Mouse (Mus musculus) G1E (cell line): Measurements from ENCODE around the gene Chst3. TPM values are rescaled to one million over a fixed set of nuclear protein-coding genes. Genes with fewer than 3 reads are reported as not detected.
"Not testable (repeated sequence)": the region's sequence is repeated elsewhere in the genome, so short reads cannot be mapped to it uniquely, and the experiment has no call there.

ENCODE experiments used
- ATAC-seq: 2 replicates; pipeline ENCODE4 v1.8.0; 2016; ENCODE audit warnings: mild to moderate bottlenecking; ENCODE audit not compliant: insufficient number of reproducible peaks, poor library complexity, low FRiP score, severe bottlenecking; ENCODE audit errors: extremely low read depth
- DNase-seq: peaks from one replicate; pipeline ENCODE4 v3.0.0; 2012; ENCODE audit warnings: low spot score
- H3K27me3 ChIP-seq: 2 replicates; pipeline ENCODE4 v1.6.1; 2012; ENCODE audit warnings: mild to moderate bottlenecking, low read length, inconsistent platforms; ENCODE audit not compliant: insufficient read depth
- H3K36me3 ChIP-seq: replicated peaks from 2 replicates; pipeline ENCODE3; 2012; ENCODE audit warnings: mild to moderate bottlenecking, inconsistent platforms
- H3K4me1 ChIP-seq: 2 replicates; pipeline ENCODE4 v1.6.1; 2012; ENCODE audit warnings: low read depth, low read length, inconsistent platforms, mixed read lengths; ENCODE audit not compliant: insufficient read depth
- H3K4me3 ChIP-seq: 2 replicates; pipeline ENCODE4 v1.5.1; 2012; ENCODE audit warnings: low read depth, mild to moderate bottlenecking, inconsistent platforms, low read length, moderate library complexity, mixed read lengths
- H3K9me3 ChIP-seq: replicated peaks from 2 replicates; pipeline ENCODE4 v1.6.1; 2012; ENCODE audit warnings: inconsistent platforms
- CTCF ChIP-seq: IDR thresholded peaks from 2 replicates; pipeline ENCODE4 v1.5.1; 2012; ENCODE audit warnings: low read depth, low read length, inconsistent platforms, mixed read lengths
- GATA1 ChIP-seq: IDR thresholded peaks from 2 replicates; pipeline ENCODE4 v1.6.1; 2012; ENCODE audit warnings: borderline replicate concordance, low read length, inconsistent platforms, mixed read lengths
- GATA2 ChIP-seq: IDR thresholded peaks from 2 replicates; pipeline ENCODE4 v1.6.1; 2012; ENCODE audit warnings: low read depth, low read length, inconsistent platforms, borderline replicate concordance
- POLR2AphosphoS5 ChIP-seq: IDR thresholded peaks from 2 replicates; pipeline ENCODE4 v1.6.1; 2012; ENCODE audit warnings: low read depth, low read length, inconsistent platforms; ENCODE audit not compliant: insufficient replicate concordance
- TAL1 ChIP-seq: conservative IDR thresholded peaks from 2 replicates; pipeline ENCODE4 v1.6.1; 2012; ENCODE audit warnings: low read depth, low read length, inconsistent platforms, mixed read lengths
- polyA plus RNA-seq: library from polyadenylated mRNA; stranded (reverse); fragments of >175 nt; gene quantifications from 2 replicates; pipeline ENCODE4 v1.2.3, GENCODE M21; 2012
- total RNA-seq, 2 experiments: library from RNA; stranded (forward) in 1 of 2; stranded (reverse) in 1 of 2; fragments of 200-1000 nt in 1 of 2; fragments of >200 nt in 1 of 2; fragmentation: Nextera tagmentation in 1 of 2; gene quantifications; 2 replicates each; pipeline ENCODE4 v1.2.3; 2014 to 2017

Gene Chst3
- total and polyA plus RNA-seq, 3 experiments = 0.11 TPM; not detected in 2

DNA sequence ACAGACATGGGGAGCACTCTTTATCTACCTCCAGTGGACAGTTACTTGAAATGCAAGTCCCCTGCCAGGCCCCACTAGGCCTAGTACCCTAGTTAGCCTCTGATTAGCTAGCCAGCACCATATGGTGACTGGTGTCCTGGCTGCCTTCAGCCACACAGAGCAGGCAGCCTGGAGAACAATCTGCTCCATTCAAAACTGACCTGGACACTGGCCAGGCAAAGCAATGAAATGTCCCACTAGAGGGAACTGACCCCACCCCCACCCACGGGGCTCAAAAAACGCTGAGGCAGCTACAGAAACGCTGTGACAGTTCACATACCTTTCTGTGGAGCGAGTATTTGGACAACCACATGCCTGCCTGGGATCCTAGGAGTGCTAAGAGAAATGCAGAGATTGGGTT is 24.0 kb downstream of the Chst3 start:
- Histone ChIP-seq H3K27me3 (no peaks in the 10 kb centered on the region), H3K9me3 (no peaks in the 10 kb centered on the region), H3K36me3 (no peaks in the 10 kb centered on the region), H3K4me3 (no peak overlapping the region), H3K4me1 (no peaks in the 10 kb centered on the region)
- no peak for TF ChIP-seq TAL1
- no peak for TF ChIP-seq GATA1
- no peak for TF ChIP-seq CTCF
- no peak for TF ChIP-seq GATA2
- TF ChIP-seq POLR2AphosphoS5 = no peak
- no peak for DNase-seq
- ATAC-seq = no peak

- no peak overlapping the region for H3K4me3 ChIP-seq
- DNase-seq = no peak
- no peak for ATAC-seq
- no peaks in the 10 kb centered on the region for H3K27me3 ChIP-seq
- no peaks in the 10 kb centered on the region for H3K36me3 ChIP-seq
- TF ChIP-seq GATA2 (no peak), POLR2AphosphoS5 (no peak), GATA1 (no peak), CTCF (no peak), TAL1 (no peak)
- no peaks in the 10 kb centered on the region for H3K9me3 ChIP-seq
- H3K4me1 ChIP-seq = no peaks in the 10 kb centered on the region
Measured at GRCm38 (mm10) chr10:60193532-60194423, 25.3 kb downstream of the Chst3 start.

DNA sequence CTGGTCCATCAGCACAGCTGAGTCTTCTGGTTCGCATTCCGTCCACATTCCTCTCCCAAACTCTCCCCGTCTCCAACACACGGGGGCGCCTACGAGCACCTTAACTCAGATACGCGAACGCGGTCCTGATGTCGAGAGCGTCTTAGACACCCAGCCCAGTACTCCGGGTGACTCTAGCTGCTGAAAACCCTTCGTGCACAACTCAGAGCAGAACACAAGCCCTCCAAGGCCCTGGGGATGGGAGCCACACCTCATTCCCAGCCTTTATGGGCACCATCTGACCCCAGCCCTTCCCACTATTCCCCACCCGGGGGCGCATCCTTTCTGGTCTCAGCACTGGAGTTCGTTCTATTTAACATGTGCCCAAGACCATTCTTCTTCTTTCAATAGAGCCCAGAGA is 27.3 kb downstream of the Chst3 start:
- Histone ChIP-seq H3K9me3 (no peaks in the 10 kb centered on the region), H3K36me3 (no peaks in the 10 kb centered on the region), H3K4me1 (no peaks in the 10 kb centered on the region), H3K27me3 (no peaks in the 10 kb centered on the region), H3K4me3 (no peak overlapping the region)
- TF ChIP-seq GATA1 (no peak), CTCF (no peak), TAL1 (no peak), GATA2 (no peak), POLR2AphosphoS5 (no peak)
- no peak for ATAC-seq
- DNase-seq = no peak

- no peak for DNase-seq
- ATAC-seq = no peak
- TF ChIP-seq TAL1 (no peak), CTCF (no peak), GATA2 (no peak), POLR2AphosphoS5 (no peak), GATA1 (no peak)
- Histone ChIP-seq H3K9me3 (no peaks in the 10 kb centered on the region), H3K4me3 (no peak overlapping the region), H3K27me3 (no peaks in the 10 kb centered on the region), H3K4me1 (no peaks in the 10 kb centered on the region), H3K36me3 (no peaks in the 10 kb centered on the region)
Measured at GRCm38 (mm10) chr10:60189534-60190186, 29.4 kb downstream of the Chst3 start.

DNA sequence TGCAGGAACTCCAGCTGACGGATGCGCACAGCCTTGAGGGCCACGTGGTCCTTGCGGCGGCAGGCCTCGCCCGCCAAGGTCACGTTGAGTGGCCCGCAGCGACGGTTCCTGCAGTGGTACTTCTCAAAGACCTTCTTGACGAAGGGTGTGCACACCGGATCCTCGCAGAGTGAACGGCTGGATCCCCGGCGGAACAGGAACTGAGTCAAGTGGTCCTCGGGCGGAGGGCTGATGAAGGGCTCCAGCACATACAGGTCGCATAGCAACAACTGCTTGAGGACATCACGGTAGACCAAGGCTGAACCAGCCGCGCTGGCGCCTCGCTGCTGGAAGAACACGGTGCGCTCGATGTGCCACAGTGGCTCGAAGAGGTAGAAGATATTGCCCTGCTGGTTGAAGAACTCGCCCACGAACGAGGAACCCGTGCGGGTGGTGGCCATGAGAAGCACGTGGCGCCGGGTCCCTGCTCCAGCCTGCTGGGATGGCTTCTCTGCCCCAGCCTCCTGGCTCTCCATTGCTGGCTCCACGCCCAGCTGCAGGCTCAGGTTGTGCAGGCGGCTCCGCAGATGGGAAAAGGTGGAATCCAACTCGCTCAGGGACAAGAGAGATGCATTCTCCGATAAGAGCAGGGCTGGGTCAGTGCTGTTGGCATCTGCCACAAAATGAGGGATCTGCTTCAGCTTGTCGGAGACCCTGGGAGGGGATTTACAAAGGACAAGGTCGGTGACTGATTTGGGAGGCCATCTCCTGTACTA is 32.7 kb downstream of the Chst3 start:
- H3K36me3 ChIP-seq = no peaks in the 10 kb centered on the region
- TF ChIP-seq POLR2AphosphoS5 = no peak
- TF ChIP-seq GATA2 = no peak
- no peak for TF ChIP-seq GATA1
- no peak for TF ChIP-seq TAL1
- TF ChIP-seq CTCF = no peak
- H3K27me3 ChIP-seq = no peaks in the 10 kb centered on the region
- DNase-seq = no peak
- ATAC-seq = no peak
- H3K9me3 ChIP-seq = no peaks in the 10 kb centered on the region
- H3K4me3 ChIP-seq = no peak overlapping the region
- no peaks in the 10 kb centered on the region for H3K4me1 ChIP-seq

DNA sequence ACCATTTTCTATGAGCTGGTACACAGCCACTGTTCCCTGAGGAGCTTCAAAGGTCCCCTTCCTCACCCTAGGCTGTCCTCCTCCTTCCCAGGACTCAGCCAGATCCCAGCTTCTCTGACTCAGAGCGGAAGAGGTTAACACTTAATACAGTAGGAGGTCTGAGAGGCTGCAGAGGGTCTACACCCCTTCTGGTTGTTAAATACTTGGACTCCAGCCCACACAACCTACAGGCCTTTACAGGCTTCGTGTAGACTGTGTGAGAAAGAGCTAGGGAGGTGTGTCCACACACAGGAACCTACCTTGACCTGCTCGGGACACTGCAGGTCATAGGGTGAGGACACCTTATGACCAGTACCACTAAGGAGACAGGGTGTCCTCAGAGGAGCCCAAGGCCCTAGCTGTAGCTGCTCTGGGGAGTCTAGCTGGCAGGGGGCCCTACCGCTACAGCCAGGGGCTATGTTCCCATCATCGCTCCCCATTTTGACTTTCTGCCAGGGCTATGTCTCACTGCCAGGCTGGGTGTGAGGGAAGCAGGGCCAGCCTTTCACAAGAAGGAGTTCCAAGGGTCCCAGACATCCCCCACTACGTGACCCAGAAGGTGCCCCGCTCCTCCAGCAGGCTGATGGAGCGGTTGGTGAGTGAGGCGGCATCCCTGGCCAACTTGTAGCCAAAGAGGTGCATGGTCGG is 33.9 kb downstream of the Chst3 start:
- no peaks in the 10 kb centered on the region for H3K36me3 ChIP-seq
- H3K4me3 ChIP-seq = no peak overlapping the region
- DNase-seq = no peak
- no peak for ATAC-seq
- no peaks in the 10 kb centered on the region for H3K27me3 ChIP-seq
- TF ChIP-seq TAL1 = no peak
- no peak for TF ChIP-seq POLR2AphosphoS5
- no peaks in the 10 kb centered on the region for H3K9me3 ChIP-seq
- no peaks in the 10 kb centered on the region for H3K4me1 ChIP-seq

DNA sequence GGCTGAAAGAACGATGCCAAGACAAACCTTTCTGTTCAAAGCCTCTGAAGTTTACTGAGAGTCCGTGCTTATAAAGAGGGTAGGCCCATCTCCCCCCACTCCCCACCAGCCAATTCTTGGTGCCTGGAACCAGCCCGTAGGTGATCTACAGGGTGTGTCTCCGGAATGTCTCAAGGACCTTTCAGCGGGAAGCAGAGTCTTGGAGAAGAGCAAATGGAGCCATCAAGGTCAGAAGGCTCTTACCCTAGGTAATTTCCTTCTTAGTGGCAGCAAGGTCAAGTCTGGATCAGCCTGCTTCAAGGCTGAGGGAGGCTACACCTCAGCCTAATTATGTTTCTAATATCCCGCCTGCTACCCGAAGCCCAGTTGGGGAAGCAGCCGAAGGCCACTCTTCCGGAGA is 43.8 kb downstream of the Chst3 start:
- H3K27me3 ChIP-seq, DNase-seq, H3K36me3 ChIP-seq, H3K4me3 ChIP-seq, ATAC-seq, H3K4me1 ChIP-seq, H3K9me3 ChIP-seq: not testable (repeated sequence)
